Mouse (Mus musculus): ENCODE measurements around the gene Dcdc2a. TPM values are rescaled to one million over a fixed set of nuclear protein-coding genes. Genes with fewer than 3 reads are reported as not detected.

The Dcdc2a gene
- polyA plus RNA-seq, 1 experiment, result not detected

GRCm38 (mm10) chr13:25122740-25123335 lies 67.0 kb downstream of the Dcdc2a start:
- no peak for TF ChIP-seq GATA1 (IDR thresholded peaks at IDR 0.05; ENCODE audit: low read length)

DNA sequence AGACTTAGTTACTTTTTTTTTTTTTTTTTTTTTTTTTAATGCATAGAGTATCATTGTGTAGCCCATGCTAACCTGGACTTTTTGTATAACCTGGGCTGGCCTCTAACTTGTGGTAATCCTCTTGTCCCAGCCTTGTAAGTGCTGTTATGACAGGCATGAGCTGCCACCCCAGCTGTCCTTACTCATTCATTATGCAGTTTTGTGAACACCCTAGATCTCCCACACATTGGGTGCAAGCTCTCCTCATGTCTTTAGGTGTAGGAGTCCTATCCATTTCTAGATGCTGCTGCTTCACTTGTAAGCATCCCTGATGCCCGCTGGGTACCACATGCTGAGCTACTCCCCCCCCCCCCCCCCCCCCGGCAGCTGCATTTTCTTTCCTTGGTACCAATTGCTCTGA lies 71.4 kb downstream of the Dcdc2a start:
- no peak for TF ChIP-seq GATA1 (IDR thresholded peaks at IDR 0.05; ENCODE audit: low read length)

- no peak for TF ChIP-seq GATA1 (IDR thresholded peaks at IDR 0.05; ENCODE audit: low read length)
Measured at GRCm38 (mm10) chr13:25127806-25128205, 72.0 kb downstream of the Dcdc2a start.

DNA sequence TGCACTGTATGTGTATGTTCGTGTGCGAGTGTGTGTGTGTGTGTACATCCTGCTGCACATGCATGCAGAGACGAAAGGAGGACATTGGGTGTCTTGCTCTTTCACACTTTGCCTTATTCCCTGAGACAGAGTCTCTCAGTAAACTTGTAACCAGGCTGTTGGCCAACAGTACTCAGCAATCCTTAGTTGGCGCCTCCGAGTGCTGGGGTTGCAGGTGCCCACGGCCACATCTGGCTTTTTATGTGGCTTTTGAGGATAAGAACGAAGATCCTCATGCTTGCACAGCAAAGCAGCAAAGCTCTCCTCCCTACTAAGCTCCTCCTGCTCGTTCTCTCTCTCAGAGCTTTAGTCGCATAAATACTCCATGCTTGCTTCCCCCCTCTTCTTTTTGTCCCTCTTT lies 73.0 kb downstream of the Dcdc2a start:
- no peak for TF ChIP-seq GATA1 (IDR thresholded peaks at IDR 0.05; ENCODE audit: low read length)

GRCm38 (mm10) chr13:25143066-25143465 lies 87.3 kb downstream of the Dcdc2a start:
- no peak for TF ChIP-seq GATA1 (IDR thresholded peaks at IDR 0.05; ENCODE audit: low read length)

- TF ChIP-seq GATA1 (IDR thresholded peaks at IDR 0.05; ENCODE audit: low read length), result no peak
Measured at GRCm38 (mm10) chr13:25144093-25144492, 88.3 kb downstream of the Dcdc2a start.

- no peak for TF ChIP-seq GATA1 (IDR thresholded peaks at IDR 0.05; ENCODE audit: low read length)
Measured at GRCm38 (mm10) chr13:25146232-25146631, 90.4 kb downstream of the Dcdc2a start.

DNA sequence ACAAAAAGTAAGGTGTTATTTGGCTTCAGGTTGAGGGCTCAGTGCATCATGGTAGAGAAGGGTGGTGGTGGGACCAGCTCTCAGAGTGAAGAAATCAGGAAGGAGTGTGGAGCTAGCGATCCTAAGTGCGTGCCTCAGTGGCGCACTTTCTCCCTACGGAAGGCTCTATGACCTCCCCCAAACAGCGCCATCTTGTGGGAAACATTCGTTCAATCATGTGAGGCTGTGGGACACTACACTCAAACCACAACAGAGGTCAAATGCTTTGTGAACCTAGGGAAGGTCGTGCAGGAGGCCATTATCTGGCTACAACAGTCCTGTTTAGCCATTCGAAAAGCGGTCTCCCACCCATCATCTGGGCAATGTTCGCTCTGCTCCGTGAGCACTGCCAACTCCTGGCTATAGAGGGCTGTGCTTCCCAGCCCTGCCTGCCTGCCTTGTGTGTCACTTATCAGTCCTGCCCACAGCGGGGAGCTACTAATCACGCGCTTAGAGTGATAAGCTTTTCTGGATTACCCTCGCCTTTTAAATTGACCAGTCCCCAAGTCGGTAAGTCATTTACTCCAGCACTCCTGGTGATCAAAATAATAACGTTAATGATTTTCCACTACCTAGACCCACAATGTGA lies 94.5 kb downstream of the Dcdc2a start:
- TF ChIP-seq GATA1 (IDR thresholded peaks at IDR 0.05; ENCODE audit: low read length), result no peak

DNA sequence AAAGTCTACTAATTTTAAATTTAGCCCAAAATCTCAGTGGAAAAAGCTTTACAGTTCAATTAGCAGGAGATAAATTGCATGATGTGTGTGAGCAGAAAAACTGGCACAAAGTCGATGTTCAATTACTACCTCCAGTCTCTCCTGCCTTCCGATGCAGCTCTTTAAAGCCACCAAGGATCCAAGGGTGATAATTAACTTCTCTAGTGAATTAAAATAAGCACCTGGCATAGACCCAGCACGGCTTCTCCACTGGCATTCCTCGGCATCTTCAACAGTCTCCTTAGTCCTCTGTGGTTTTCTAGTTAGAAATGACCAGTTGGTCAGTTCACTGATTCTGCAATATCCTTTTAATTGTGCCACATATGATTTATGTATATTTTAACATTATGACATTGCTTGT lies 95.1 kb downstream of the Dcdc2a start:
- no peak for TF ChIP-seq GATA1 (IDR thresholded peaks at IDR 0.05; ENCODE audit: low read length)

GRCm38 (mm10) chr13:25159917-25160316 lies 104.1 kb downstream of the Dcdc2a start:
- no peak for TF ChIP-seq GATA1 (IDR thresholded peaks at IDR 0.05; ENCODE audit: low read length)

DNA sequence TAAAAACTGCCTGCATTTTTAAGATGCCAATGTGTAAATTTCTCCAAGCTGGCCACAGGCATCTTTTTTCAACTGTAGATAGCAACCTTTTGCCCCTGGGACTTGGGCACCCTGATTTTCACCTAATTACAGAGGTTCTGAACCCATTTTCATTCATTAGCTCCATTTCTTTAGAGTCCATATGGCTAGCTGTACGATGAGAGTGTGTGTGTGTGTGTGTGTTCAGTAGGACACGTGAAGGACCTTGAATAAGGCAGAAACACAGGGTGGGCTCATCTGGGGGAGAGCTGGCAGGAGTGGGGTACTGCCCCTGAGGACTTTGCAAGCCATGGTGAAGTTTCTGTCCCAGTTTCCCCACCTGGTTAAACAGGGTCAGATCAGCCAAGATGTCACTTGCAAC lies 105.0 kb downstream of the Dcdc2a start:
- TF ChIP-seq GATA1 (IDR thresholded peaks at IDR 0.05; ENCODE audit: low read length), result no peak

DNA sequence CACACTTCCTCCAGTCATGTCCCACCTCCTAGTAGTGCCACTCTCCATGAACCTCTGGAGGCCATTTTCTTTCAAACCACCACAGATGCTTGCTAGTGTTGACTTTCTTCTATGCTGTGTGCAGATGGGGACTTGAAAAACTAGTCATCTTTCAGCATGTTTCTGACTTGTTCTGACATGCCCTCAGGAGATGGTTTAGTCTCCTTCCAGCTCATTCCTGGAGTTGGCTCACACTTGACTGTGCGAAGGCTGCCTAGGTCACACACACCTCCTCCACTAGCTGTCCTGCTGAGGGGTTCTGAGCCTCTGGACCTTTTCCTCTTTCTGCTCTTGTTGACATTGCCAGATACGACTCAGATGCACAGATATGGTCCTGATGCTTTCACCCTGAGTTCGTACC lies 106.8 kb downstream of the Dcdc2a start:
- no peak for TF ChIP-seq GATA1 (IDR thresholded peaks at IDR 0.05; ENCODE audit: low read length)

DNA sequence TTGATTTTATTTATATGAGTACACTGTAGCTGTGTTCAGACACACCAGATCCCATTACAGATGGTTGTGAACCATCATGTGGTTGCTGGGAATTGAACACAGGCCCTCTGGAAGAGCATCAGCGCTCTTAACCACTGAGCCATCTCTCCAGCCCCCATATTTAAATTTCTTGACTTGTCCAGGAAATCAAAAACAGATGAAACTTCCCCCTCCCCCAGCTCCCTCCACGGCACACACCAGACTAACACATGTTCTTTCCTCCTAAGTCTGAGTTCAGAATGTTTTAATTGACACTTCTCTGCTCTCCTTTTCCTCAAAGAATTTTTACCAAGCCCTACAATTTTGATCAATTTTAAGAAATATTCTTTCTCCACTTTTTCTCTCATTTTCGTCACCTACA lies 113.1 kb downstream of the Dcdc2a start:
- TF ChIP-seq GATA1 (IDR thresholded peaks at IDR 0.05; ENCODE audit: low read length), result no peak

DNA sequence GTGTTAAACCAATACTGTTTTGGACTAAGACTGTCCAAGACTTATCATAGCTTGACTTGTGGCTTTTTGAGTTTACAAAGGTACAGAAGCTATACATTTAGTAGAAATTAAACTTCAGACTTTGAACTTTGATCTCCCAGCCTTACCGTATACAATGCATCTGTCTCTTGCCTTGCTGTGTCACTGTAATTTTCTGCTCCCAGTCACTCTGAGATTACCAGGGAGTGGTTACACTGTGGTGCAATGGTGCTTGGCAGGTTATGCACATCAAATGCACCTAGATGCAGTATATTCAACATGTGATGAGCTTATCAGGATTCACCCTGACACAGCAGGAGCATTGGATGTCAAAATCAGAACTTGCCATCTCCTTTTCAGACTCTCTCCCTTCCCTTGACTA lies 122.0 kb downstream of the Dcdc2a start:
- TF ChIP-seq GATA1 (IDR thresholded peaks at IDR 0.05; ENCODE audit: low read length), result no peak

DNA sequence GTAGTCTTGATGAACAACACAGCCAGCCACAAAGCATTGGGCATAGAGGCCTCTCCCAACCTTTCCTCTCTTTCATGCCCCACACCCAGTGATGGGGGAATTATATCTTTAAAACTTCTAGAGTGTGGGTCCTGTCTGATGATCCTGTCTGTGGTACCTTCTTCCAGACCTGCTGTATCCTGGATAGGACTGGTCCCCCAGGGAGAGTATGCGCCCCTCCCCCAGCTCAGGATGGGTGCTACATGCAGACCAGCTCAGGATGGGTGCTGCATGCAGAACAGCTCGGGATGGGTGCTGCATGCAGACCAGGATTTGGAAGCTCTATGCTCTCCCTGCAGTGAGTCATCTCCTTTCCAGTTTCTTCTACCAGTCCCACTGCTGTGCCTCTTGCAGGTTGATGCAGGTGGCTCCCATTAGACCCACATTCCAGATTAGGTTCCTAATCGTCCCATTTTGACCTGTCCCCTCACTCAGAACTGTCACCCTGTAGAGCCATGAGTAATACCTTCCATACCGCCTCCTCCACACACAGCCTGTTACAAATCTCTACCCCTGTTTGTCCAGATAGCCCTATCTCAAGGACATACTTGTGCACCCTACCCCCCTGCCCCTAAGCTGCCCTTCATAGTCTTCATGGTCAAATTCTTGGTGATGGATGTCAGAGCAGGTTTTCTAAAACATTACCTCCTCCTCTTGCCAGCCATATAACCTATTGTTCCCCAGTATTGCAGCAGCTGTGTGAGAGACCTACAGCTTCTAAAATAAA lies 122.6 kb downstream of the Dcdc2a start:
- no peak for TF ChIP-seq GATA1 (IDR thresholded peaks at IDR 0.05; ENCODE audit: low read length)

DNA sequence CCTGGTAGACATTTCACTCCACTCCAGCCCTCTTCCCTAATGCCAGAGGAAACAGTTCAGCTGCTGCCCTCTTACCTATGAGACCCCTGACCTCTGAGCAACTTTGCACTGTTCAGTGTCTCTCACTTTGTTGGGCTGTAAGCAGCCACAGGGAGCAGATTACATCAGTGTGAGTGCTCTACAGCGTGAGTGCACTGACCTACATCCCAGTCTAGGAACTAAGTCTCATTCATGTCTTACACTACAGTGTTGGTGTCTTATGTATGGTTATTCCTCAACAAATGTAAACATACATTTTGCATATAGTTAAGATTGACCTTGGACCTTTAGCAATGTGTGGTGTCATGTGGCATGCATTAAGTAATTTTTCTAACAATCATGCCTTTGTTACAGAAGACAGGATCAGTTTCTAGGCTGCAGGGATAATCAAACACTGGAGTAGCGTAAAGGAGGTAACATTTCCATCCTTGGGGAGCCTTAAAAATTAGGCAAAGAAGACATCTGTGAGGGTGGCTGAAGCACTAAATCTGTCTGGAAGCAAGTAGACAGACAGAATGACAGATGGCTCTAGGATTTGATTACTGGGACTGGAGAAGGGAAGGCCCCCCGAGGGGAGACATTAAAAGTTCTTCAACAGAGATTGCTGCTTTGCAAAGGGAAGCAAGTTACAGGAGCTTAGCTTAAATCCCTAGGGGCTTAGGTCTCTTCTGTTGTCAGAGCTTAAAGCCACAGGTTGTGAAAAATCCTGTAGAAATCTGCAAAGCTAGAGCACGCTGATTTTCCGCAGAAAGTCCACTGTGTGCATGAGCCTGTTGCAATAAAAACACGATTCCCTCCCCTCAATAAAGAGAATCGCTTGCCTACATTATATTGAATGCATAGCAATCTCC lies 130.9 kb downstream of the Dcdc2a start:
- TF ChIP-seq GATA1 (IDR thresholded peaks at IDR 0.05; ENCODE audit: low read length), result no peak
